Mouse (Mus musculus) layer of hippocampus, adult 2 months (tissue): ENCODE measurements around the gene Gm6268. TPM values are rescaled to one million over a fixed set of nuclear protein-coding genes. Genes with fewer than 3 reads are reported as not detected.

Experiments
- DNase-seq, 2 experiments: peaks; one replicate each; pipeline ENCODE4 v3.0.0; 2022; ENCODE audit warnings: low spot score in 2 of 2
- H3K27ac ChIP-seq: fragments of 200-600 bp; 2 replicates; pipeline ENCODE4 v1.8.1; 2022
- H3K4me3 ChIP-seq: fragments of 200-600 bp; 2 replicates; pipeline ENCODE4 v1.8.1; 2022; ENCODE audit warnings: mild to moderate bottlenecking
- CTCF ChIP-seq: fragments of 200-600 bp; conservative IDR thresholded peaks from 2 replicates; pipeline ENCODE4 v1.8.1; 2022; ENCODE audit warnings: antibody characterized with exemption, mild to moderate bottlenecking, moderate library complexity
- long read RNA-seq, 2 experiments: library from polyadenylated mRNA; stranded (forward); transcript quantifications; one replicate each; pipeline ENCODE4 v2.0.0; 2021; ENCODE audit warnings: borderline mapping rate in 2 of 2
- microRNA-seq, 2 experiments: library from miRNA; unstranded; fragments of <30 nt; microRNA quantifications; one replicate each; pipeline ENCODE4 v1.2.0; 2021
- total RNA-seq, 2 experiments: library from RNA; stranded (reverse); gene quantifications; 2 replicates each; pipeline ENCODE4 v1.2.3; 2021

Gene Gm6268
- not detected for total RNA-seq
- long read RNA-seq, experiment 1, result 0 reads
- long read RNA-seq, experiment 2, result 0 reads

DNA sequence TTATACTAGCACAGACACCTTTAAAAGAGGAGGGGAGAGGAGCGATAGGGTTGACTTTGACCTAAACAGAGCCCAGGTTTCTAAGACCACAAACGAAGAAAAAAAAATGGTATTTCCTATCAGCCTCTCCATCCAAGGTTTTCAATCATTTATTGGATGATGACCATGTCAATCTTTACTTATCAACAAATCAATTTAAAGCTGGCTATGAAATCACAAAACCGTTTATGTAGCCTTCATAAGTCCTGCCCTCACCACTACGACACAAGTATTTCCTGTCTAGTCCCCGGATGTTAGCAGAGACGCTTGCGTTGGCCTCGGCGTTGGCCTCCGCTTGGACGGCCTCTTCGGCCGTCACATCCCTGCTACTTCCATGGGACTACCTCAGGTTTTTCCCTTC, at the start of gene Gm6268:
Gene Gm6268, plus strand, starts transcription at position 301 of the 400 bp plus-strand sequence.
- Histone ChIP-seq H3K27ac (no peak within 1 kb of the TSS), H3K4me3 (no peak within 1 kb of the TSS)
- no peak for TF ChIP-seq CTCF
- no peak for DNase-seq

DNA sequence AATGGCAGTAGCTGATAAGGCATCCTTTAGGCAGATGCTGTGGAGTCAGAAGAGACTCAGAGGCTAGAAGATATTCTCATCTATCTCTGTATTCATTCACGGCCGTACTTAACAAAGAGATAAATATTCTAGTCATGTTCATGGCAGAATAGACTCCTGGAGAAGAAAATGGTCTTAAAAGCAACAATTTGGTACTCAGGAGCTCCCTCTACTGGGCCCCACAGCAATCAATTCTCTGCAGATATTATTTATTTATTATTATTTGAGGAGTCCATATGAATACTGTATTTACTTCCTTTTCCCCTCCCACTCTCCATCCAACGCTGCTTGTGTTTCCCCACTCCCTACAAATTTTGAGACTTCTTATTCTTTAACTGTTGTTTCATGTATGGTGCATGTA, 48.6 kb upstream of the Gm6268 start:
- DNase-seq, result peak in 1 of 2 experiments; percentile 37

DNA sequence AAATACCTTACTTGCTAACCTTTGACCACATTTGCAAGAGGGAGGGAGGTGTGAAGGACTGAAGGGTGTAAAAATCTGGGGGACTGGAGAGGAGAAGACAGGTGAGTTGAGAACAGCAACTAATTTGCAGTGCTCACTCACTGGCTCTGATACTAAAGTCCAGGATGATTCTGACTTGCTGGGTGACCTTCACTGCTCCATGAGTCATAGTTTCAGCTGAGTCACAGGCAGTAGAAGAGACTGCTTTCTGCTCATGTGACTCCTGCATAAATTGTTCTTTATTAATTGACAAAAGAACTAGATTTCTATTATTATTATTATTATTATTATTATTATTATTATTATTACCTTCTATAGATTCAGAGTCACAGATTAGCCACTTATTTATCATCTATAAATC, 15.7 kb upstream of the Gm6268 start:
- TF ChIP-seq CTCF, result no peak
- DNase-seq, result no peak
- no peak overlapping the region for H3K27ac ChIP-seq

More for the DNA sequence above, 48.6 kb upstream of the Gm6268 start:
- Histone ChIP-seq H3K27ac (no peak overlapping the region), H3K4me3 (no peak overlapping the region)
- peak; percentile 81 for TF ChIP-seq CTCF

DNA sequence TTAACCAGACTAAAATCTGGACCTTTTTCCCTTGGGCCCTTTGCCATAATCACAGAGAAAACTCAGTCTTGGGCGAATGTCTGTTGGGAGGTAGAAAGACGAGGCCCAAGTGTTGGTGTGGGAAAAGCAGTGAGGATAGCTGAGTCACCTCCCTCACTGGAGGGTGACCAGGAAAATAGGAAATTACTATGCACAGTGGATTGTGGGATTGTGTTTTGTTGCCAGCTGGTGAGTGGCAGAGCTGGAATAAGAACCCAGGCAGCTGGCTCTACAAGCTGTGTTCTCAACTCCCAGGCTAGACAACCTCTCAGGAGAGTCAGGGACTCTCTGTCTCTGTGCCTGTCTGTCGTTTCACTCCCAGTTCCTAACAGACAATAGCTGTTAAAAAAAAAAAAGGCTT, 11.1 kb upstream of the Gm6268 start:
- no peak for TF ChIP-seq CTCF
- Histone ChIP-seq H3K4me3 (no peak overlapping the region), H3K27ac (peak overlapping the region; percentile 90)
- DNase-seq, result peak; percentile 66 to 87

More for the DNA sequence above, 15.7 kb upstream of the Gm6268 start:
- no peak overlapping the region for H3K4me3 ChIP-seq

DNA sequence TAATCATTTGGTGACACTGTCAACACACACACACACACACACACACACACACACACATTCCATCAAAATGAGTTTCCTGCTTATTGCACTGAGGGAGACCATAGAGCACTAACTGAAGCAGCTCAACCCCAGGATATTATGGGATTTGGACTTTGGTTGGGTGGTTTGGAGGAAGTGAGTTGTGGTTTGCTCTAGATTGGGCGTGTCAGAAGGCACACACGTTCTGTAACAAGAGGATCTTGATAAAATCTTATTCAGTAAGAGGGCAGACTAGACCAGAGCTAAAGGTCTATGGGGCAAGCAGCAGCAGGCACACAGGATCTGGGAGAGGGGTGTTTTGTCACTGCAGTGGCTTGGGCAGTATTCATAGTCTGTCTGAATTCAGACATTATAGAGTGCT, 10.6 kb upstream of the Gm6268 start:
- TF ChIP-seq CTCF, result no peak
- DNase-seq, result no peak
- Histone ChIP-seq H3K27ac (peak overlapping the region; percentile 90), H3K4me3 (no peak overlapping the region)

DNA sequence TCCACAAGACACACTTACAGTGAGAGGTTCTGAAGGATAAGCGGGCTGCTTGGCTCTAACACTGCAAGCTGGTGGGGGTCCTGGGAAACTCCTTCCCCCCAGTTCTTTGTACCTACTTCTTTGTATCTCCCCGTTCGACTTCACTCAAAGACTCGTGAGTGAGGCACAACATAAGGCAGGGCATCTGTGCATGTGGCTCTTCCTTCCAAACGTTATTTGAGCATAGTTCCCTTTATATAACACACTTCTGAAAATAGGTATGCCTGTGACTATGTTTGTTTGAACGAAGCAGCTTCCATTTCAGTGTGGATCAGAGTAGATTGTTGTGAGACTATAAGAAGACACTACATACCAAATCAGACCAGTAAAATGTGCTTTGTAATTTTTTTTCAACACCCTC, 8.4 kb upstream of the Gm6268 start:
- Histone ChIP-seq H3K27ac (peak overlapping the region; percentile 90), H3K4me3 (no peak overlapping the region)
- TF ChIP-seq CTCF, result no peak
- peak; percentile 16 to 28 for DNase-seq

DNA sequence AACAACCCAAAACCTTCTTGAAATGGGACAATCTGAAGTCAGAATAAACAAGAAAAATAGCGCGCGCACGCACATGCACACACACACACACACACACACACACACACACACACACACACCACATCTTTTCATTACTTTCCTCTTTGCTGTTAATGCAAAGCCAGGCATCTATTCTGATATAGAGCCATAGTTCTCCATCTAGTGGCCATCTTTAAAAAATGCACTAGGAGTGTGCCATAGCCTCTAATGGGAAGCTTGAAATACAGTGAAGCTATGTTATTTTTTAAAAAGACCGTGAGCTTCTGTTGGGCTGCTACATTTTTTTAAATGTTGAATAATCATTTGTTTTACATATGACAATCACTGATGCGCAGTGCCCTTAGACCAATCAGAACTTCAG, 7.8 kb upstream of the Gm6268 start:
- peak; percentile 70 for TF ChIP-seq CTCF
- peak in 1 of 2 experiments; percentile 10 for DNase-seq
- no peak overlapping the region for H3K4me3 ChIP-seq
- peak overlapping the region; percentile 90 for H3K27ac ChIP-seq

DNA sequence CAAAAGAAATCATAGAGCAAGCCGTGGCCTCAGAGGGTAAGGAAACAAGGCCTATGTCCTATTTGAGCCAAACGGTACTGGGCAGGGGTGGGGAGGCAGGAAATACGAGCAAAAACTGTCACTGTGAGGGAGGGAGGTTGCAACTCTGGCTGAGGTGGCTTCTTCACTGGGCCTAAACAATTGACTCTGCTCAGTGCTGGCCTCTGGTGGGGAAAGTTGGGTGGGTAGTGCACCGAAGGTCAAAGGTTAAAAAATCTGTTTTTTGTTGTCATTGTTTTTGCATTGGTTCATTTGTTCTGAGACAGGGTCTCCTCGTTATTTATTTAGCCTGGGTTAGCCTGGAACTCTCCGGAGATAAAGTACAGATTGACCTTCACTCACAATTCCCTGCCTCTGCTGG, 1.2 kb downstream of the Gm6268 start:
- Histone ChIP-seq H3K4me3 (no peak overlapping the region), H3K27ac (no peak overlapping the region)
- DNase-seq, result no peak
- peak; percentile 62 for TF ChIP-seq CTCF

DNA sequence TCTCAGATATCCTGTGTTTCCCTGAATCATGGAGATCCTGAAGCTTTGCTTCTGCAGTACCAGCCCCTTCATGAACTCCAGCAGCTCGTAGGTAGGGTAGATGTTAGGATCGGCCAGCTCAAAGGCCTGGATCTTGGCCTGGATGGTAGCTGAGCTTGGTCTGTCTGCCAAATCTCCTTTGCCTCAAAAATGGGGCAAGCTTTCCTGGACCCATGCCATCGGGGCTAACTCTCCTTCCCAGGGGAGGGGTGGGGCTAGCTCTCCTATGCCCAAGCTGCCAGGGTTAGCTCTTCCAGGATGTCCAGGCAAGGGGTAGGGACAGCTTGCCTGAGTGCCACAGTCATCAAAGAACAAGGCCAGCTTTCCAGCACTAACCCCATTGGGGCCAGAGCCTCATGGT, 18.1 kb downstream of the Gm6268 start:
- Histone ChIP-seq H3K4me3 (no peak overlapping the region), H3K27ac (no peak overlapping the region)
- TF ChIP-seq CTCF, result no peak
- peak in 1 of 2 experiments; percentile 4 for DNase-seq

DNA sequence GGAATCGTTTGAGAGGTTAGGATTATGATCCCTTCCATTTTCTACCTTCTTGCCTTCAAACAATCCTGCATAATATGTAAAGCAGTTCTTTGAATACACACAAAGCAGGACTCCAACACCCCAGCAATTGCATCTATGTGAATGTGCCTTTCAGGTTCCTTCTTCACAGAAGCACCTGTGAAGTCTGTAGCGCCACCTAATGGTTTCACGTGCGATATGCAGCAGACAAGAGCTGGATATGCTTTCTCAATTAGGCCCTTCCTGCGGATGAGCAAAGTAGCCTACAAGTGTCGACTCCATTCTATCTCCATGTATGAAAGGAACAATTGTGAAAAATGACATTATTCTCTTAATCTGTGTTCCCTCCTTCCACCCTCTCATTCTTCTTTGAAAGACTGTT, 33.9 kb downstream of the Gm6268 start:
- Histone ChIP-seq H3K4me3 (no peak overlapping the region), H3K27ac (no peak overlapping the region)
- TF ChIP-seq CTCF, result peak; percentile 74
- peak in 1 of 2 experiments; percentile 13 for DNase-seq

DNA sequence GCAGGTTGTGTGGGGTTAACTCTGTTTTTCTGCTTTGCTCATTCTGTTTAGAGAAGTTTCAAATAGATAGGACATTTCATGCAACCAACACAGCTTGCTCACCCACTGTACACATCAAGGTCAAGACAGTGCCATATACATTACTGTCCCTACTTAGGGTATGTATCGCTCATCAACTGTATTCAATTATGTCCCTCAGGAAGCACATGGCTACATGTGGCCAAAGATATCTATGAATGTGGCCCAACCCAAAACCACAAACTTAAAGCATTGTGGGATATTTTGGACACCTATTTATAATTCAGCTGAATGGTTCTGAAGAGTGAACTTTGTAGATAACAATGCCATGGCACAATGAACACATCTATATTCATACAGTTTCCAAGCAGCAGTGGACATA, 36.9 kb downstream of the Gm6268 start:
- no peak overlapping the region for H3K4me3 ChIP-seq
- DNase-seq, result no peak
- TF ChIP-seq CTCF, result no peak
- H3K27ac ChIP-seq, result no peak overlapping the region

Small RNA genes within 50 kb of the gene (microRNA-seq; reads per million reads assigned to microRNA genes)
- 0 reads per million in 2 experiments for gene Gm44485

Other genes with a start within 250 kb of the Gm6268 start
- gene Zcchc12, start 205.4 kb upstream of the Gm6268 start, total RNA-seq, result 10 to 100 TPM; 42.5 to 43.5 TPM
- 10 to 100 TPM; 26.8 to 30.8 TPM for gene Lonrf3, start 72.9 kb upstream of the Gm6268 start, total RNA-seq
- gene Gm14569, start 90.5 kb downstream of the Gm6268 start, total RNA-seq, result 1 to 10 TPM; 2.0 TPM
- gene Pgrmc1, start 196.9 kb downstream of the Gm6268 start, total RNA-seq, result 100 to 1,000 TPM; 275 to 285 TPM
- gene Akap17b, start 244.1 kb downstream of the Gm6268 start, total RNA-seq, result 1 to 10 TPM; 8.7 to 9.0 TPM